Mouse (Mus musculus) bone marrow, adult 2 months (tissue): ENCODE results near the gene Eras.

ENCODE experiments used
- CTCF ChIP-seq: fragments of 200-500 bp; IDR thresholded peaks from 2 replicates; pipeline ENCODE4 v1.5.1; 2011; ENCODE audit warnings: low read length, control low read depth; ENCODE audit not compliant: control insufficient read depth, insufficient read depth
- POLR2A ChIP-seq: fragments of 200-500 bp; IDR thresholded peaks from 2 replicates; pipeline ENCODE4 v1.6.1; 2011; ENCODE audit warnings: low read depth, mild to moderate bottlenecking, control low read depth, low read length, borderline replicate concordance; ENCODE audit not compliant: control insufficient read depth

DNA sequence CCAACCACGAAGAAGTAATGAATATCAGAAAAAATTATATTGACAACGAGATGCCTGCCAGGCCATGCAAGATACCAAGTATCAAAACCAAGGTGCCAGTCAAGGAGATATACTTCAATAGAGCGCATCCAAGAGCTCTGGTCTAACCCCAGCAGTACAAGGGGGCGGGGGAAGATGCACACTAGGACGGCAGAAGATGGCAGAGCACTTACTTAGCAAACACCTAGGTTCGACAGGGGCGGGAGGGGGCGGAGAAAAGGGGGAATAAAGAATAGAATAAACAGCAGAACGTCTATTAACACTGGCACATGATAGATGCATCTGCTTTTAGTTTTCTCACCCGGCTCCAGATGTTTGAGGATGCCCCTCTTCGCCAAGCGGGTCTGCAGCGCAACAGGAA lies 30.2 kb downstream of the Eras start:
- TF ChIP-seq POLR2A (no peak), CTCF (no peak)
